In the genomic region with DNA sequence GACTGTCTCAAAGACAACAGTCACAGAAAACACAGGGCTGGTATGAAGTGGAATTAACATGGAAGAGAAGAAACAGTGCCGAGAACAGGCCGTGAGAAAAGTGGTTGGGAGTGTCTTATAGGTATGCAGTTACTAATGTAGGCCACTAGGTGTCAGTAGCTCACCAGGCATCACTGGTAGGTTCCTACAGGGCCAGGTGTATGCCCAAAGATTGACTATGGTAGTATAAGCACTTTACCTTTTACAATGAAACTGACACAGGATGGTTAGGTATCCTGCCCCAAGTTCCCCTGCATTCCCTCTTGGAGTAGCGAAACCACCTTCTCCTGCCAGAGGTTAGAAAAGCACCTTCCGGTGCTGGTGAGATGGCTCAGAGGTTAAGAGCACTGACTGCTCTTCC, we compare ENCODE assay signal across 8 mouse cellular contexts. TPM values are rescaled to one million over a fixed set of nuclear protein-coding genes. Genes with fewer than 3 reads are reported as not detected.
DNase-seq lines count a peak whose midpoint lies in the region; ATAC-seq lines count a peak whose summit lies in the region.

No protein-coding gene starts in this region.

- H3K9ac ChIP-seq in hindbrain, embryonic 16.5 days (ENCODE audit: low read depth, low read length): no peak overlapping the region

- H3K27ac ChIP-seq in hindbrain, embryonic 10.5 days: no peak overlapping the region
- H3K27ac ChIP-seq in hindbrain, embryonic 16.5 days (ENCODE audit: low read depth, low read length): no peak overlapping the region

- peak; percentile 40 for DNase-seq in hindbrain, embryonic 10.5 days (ENCODE audit: low spot score)
- DNase-seq in CD4-positive, CD25-positive, alpha-beta regulatory T cell, adult 2 months (ENCODE audit: low read depth, low spot score): peak; percentile 85
- peak; percentile 22 for DNase-seq in adrenal gland, adult 2 months
- DNase-seq in embryo, embryonic 9.5 days (ENCODE audit: extremely low spot score): peak; percentile 32
- DNase-seq in kidney, postnatal 25 days: peak; percentile 51 to 55
- DNase-seq in frontal cortex, postnatal 25 days (ENCODE audit: low spot score in 2 of 2): no peak

- no peak for ATAC-seq in hindbrain, embryonic 16.5 days
- ATAC-seq in monocyte, adult 5-6 weeks (replicated peaks; ENCODE audit: insufficient number of reproducible peaks, low FRiP score, low TSS enrichment, poor library complexity, severe bottlenecking): peak; percentile 72

- H3K4me2 ChIP-seq in hindbrain, embryonic 16.5 days (ENCODE audit: low read length): no peak overlapping the region

- WGBS in hindbrain, embryonic 10.5 days: 76% methylated on average over 4 of the region's 4 CpGs
- 51% methylated on average over 4 of the region's 4 CpGs for WGBS in hindbrain, embryonic 16.5 days

- H3K4me1 ChIP-seq in hindbrain, embryonic 10.5 days (replicated peaks): peaks cover 13% of the 10 kb centered on the region
- peaks cover 14% of the 10 kb centered on the region for H3K4me1 ChIP-seq in hindbrain, embryonic 16.5 days (ENCODE audit: control insufficient read depth, insufficient read depth, low read depth, low read length)

- no peaks in the 10 kb centered on the region for H3K27me3 ChIP-seq in hindbrain, embryonic 10.5 days (ENCODE audit: insufficient read depth, poor library complexity, severe bottlenecking)
- no peaks in the 10 kb centered on the region for H3K27me3 ChIP-seq in hindbrain, embryonic 16.5 days (replicated peaks; ENCODE audit: control insufficient read depth, insufficient read depth, low read length)

- peaks cover 51% of the 10 kb centered on the region for H3K36me3 ChIP-seq in hindbrain, embryonic 10.5 days
- H3K36me3 ChIP-seq in hindbrain, embryonic 16.5 days (ENCODE audit: control insufficient read depth, insufficient read depth, low read length): peaks cover 23% of the 10 kb centered on the region

- H3K9me3 ChIP-seq in hindbrain, embryonic 10.5 days: no peaks in the 10 kb centered on the region
- H3K9me3 ChIP-seq in hindbrain, embryonic 16.5 days (ENCODE audit: control insufficient read depth, low read length): no peaks in the 10 kb centered on the region

- no peak overlapping the region for H3K4me3 ChIP-seq in hindbrain, embryonic 10.5 days
- H3K4me3 ChIP-seq in hindbrain, embryonic 16.5 days (ENCODE audit: low read length): no peak overlapping the region

RNA-seq across cellular contexts. Expression of a gene that starts 2.5 kb away (rescaled TPM):
- 765 and 766 TPM in 2 replicates for polyA plus RNA-seq in hindbrain, embryonic 10.5 days (2016; fragmentation: Nextera tagmentation; extraction: Ambion mirVana)
- polyA plus RNA-seq in hindbrain, embryonic 16.5 days (2015; fragmentation: Nextera tagmentation; extraction: Ambion mirVana): 694 and 758 TPM in 2 replicates
- total RNA-seq in adrenal gland, adult 2 months (2021): 100 to 1,000 TPM; 549 to 580 TPM
- polyA plus RNA-seq in adrenal gland, adult 2 months (2012; rRNA removed): 2,196 and 4,184 TPM in 2 replicates
- total RNA-seq in monocyte, adult 5-6 weeks (2017): 15.4 to 65.3 TPM (median 30.7 TPM) in 3 replicates

RNA-seq across cellular contexts. Expression of a gene that starts 32.2 kb away (rescaled TPM):
- polyA plus RNA-seq in hindbrain, embryonic 10.5 days (2016; fragmentation: Nextera tagmentation; extraction: Ambion mirVana): 16.4 and 18.3 TPM in 2 replicates
- 8.7 and 9.6 TPM in 2 replicates for polyA plus RNA-seq in hindbrain, embryonic 16.5 days (2015; fragmentation: Nextera tagmentation; extraction: Ambion mirVana)
- total RNA-seq in adrenal gland, adult 2 months (2021): 10 to 100 TPM; 16.6 to 18.2 TPM
- 18.2 and 23.8 TPM in 2 replicates for polyA plus RNA-seq in adrenal gland, adult 2 months (2012; rRNA removed)
- 3.5 to 4.4 TPM (median 3.8 TPM) in 3 replicates for total RNA-seq in monocyte, adult 5-6 weeks (2017)

RNA-seq across cellular contexts. Expression of a gene that starts 32.2 kb away (rescaled TPM):
- polyA plus RNA-seq in hindbrain, embryonic 10.5 days (2016; fragmentation: Nextera tagmentation; extraction: Ambion mirVana): 64.3 and 70.0 TPM in 2 replicates
- 71.2 and 75.7 TPM in 2 replicates for polyA plus RNA-seq in hindbrain, embryonic 16.5 days (2015; fragmentation: Nextera tagmentation; extraction: Ambion mirVana)
- 10 to 100 TPM; 48.3 to 56.8 TPM for total RNA-seq in adrenal gland, adult 2 months (2021)
- 22.1 and 24.5 TPM in 2 replicates for polyA plus RNA-seq in adrenal gland, adult 2 months (2012; rRNA removed)
- 24.5 to 31.7 TPM (median 31.1 TPM) in 3 replicates for total RNA-seq in monocyte, adult 5-6 weeks (2017)

RNA-seq across cellular contexts. Expression of a gene that starts 33.6 kb away (rescaled TPM):
- 18.9 and 21.7 TPM in 2 replicates for polyA plus RNA-seq in hindbrain, embryonic 10.5 days (2016; fragmentation: Nextera tagmentation; extraction: Ambion mirVana)
- polyA plus RNA-seq in hindbrain, embryonic 16.5 days (2015; fragmentation: Nextera tagmentation; extraction: Ambion mirVana): 3.8 and 5.3 TPM in 2 replicates
- total RNA-seq in adrenal gland, adult 2 months (2021): 1 to 10 TPM in 1 of 2 experiments, under 1 TPM in 1; 0.81 to 1.6 TPM
- 0.56 and 0.64 TPM in 2 replicates for polyA plus RNA-seq in adrenal gland, adult 2 months (2012; rRNA removed)
- total RNA-seq in monocyte, adult 5-6 weeks (2017): 1.8 to 10.1 TPM (median 5.8 TPM) in 3 replicates

RNA-seq across cellular contexts. Expression of a gene that starts 33.6 kb away (rescaled TPM):
- polyA plus RNA-seq in hindbrain, embryonic 10.5 days (2016; fragmentation: Nextera tagmentation; extraction: Ambion mirVana): 130 and 137 TPM in 2 replicates
- 165 and 167 TPM in 2 replicates for polyA plus RNA-seq in hindbrain, embryonic 16.5 days (2015; fragmentation: Nextera tagmentation; extraction: Ambion mirVana)
- total RNA-seq in adrenal gland, adult 2 months (2021): 10 to 100 TPM; 70.6 to 71.2 TPM
- 36.2 and 50.5 TPM in 2 replicates for polyA plus RNA-seq in adrenal gland, adult 2 months (2012; rRNA removed)
- 61.3 to 87.9 TPM (median 69.1 TPM) in 3 replicates for total RNA-seq in monocyte, adult 5-6 weeks (2017)

Comparison
In these comparisons a context has a peak if more than half of its experiments do, and no peak if none do; other contexts are left out.
1. DNase-seq: peak in hindbrain, embryonic 10.5 days (single experiment), CD4-positive, CD25-positive, alpha-beta regulatory T cell, adult 2 months (single experiment), adrenal gland, adult 2 months (single experiment), embryo, embryonic 9.5 days (single experiment) and kidney, postnatal 25 days (2 of 2); none in frontal cortex, postnatal 25 days (0 of 2).